Mouse (Mus musculus) urinary bladder, postnatal 10 days (tissue): ENCODE data around the gene Hacd2.

Source experiments
- DNase-seq: peaks from one replicate; pipeline ENCODE4 v3.0.0; 2022; ENCODE audit warnings: low spot score

Gene Hacd2

GRCm38 (mm10) chr16:35022242-35023137, at the start of gene Hacd2:
Gene Hacd2, plus strand, starts transcription at chr16:35022428.
- peak; percentile 84 for DNase-seq

GRCm38 (mm10) chr16:34972471-34972870, 49.8 kb upstream of the Hacd2 start:
- no peak for DNase-seq

- DNase-seq = no peak
Measured at GRCm38 (mm10) chr16:34975544-34975943, 46.7 kb upstream of the Hacd2 start.

GRCm38 (mm10) chr16:34976630-34977029, 45.6 kb upstream of the Hacd2 start:
- no peak for DNase-seq

GRCm38 (mm10) chr16:34978018-34978417, 44.2 kb upstream of the Hacd2 start:
- DNase-seq = no peak

GRCm38 (mm10) chr16:34981009-34981408, 41.2 kb upstream of the Hacd2 start:
- DNase-seq = no peak

- no peak for DNase-seq
Measured at GRCm38 (mm10) chr16:34984203-34985030, 37.8 kb upstream of the Hacd2 start.

- no peak for DNase-seq
Measured at GRCm38 (mm10) chr16:34985031-34985346, 37.2 kb upstream of the Hacd2 start.

GRCm38 (mm10) chr16:34986211-34986825, 35.9 kb upstream of the Hacd2 start:
- no peak for DNase-seq

- DNase-seq = no peak
Measured at GRCm38 (mm10) chr16:34991365-34991764, 30.9 kb upstream of the Hacd2 start.

GRCm38 (mm10) chr16:34992854-34993253, 29.4 kb upstream of the Hacd2 start:
- no peak for DNase-seq

- DNase-seq = no peak
Measured at GRCm38 (mm10) chr16:34993694-34994330, 28.4 kb upstream of the Hacd2 start.

GRCm38 (mm10) chr16:34994641-34995141, 27.5 kb upstream of the Hacd2 start:
- no peak for DNase-seq

- DNase-seq = no peak
Measured at GRCm38 (mm10) chr16:34996133-34996532, 26.1 kb upstream of the Hacd2 start.

GRCm38 (mm10) chr16:34997052-34997451, 25.2 kb upstream of the Hacd2 start:
- DNase-seq = no peak

- no peak for DNase-seq
Measured at GRCm38 (mm10) chr16:34997576-34997975, 24.7 kb upstream of the Hacd2 start.

GRCm38 (mm10) chr16:34999016-34999415, 23.2 kb upstream of the Hacd2 start:
- DNase-seq = no peak

GRCm38 (mm10) chr16:34999986-35000385, 22.2 kb upstream of the Hacd2 start:
- no peak for DNase-seq

GRCm38 (mm10) chr16:35000923-35001560, 21.2 kb upstream of the Hacd2 start:
- DNase-seq = no peak

- DNase-seq = no peak
Measured at GRCm38 (mm10) chr16:35004356-35004755, 17.9 kb upstream of the Hacd2 start.

- no peak for DNase-seq
Measured at GRCm38 (mm10) chr16:35004756-35005155, 17.5 kb upstream of the Hacd2 start.
